Mouse (Mus musculus) lung, embryonic 16.5 days (tissue): ENCODE results near the gene Fam171a1. TPM values are rescaled to one million over a fixed set of nuclear protein-coding genes. Genes with fewer than 3 reads are reported as not detected.
"Not testable (repeated sequence)": the region's sequence is repeated elsewhere in the genome, so short reads cannot be mapped to it uniquely, and the experiment has no call there.

Experiments used
- ATAC-seq: fragments of 200-750 bp; cut with Nextera tagmentation; 2 replicates; pipeline ENCODE4 v1.8.0; 2017; ENCODE audit warnings: low read depth, mild to moderate bottlenecking, moderate library complexity
- H3K27ac ChIP-seq: fragments of 300-500 bp; sonication (generic); 2 replicates; pipeline ENCODE4 v1.5.1; 2014; ENCODE audit warnings: mild to moderate bottlenecking, control low read depth, low read length
- H3K27me3 ChIP-seq: fragments of 300-500 bp; sonication (generic); 2 replicates; pipeline ENCODE4 v1.6.1; 2014; ENCODE audit warnings: low read depth, low read length, mixed read lengths; ENCODE audit not compliant: control insufficient read depth, insufficient read depth
- H3K36me3 ChIP-seq: fragments of 300-500 bp; sonication (generic); 2 replicates; pipeline ENCODE4 v1.6.1; 2014; ENCODE audit warnings: low read length; ENCODE audit not compliant: control insufficient read depth, insufficient read depth
- H3K4me1 ChIP-seq: fragments of 300-500 bp; sonication (generic); replicated peaks from 2 replicates; pipeline ENCODE4 v1.6.1; 2014; ENCODE audit warnings: low read length, mixed read lengths; ENCODE audit not compliant: control insufficient read depth, insufficient read depth
- H3K4me2 ChIP-seq: fragments of 300-500 bp; sonication (generic); 2 replicates; pipeline ENCODE4 v1.6.1; 2014; ENCODE audit warnings: low read depth, low read length, control low read depth
- H3K4me3 ChIP-seq: fragments of 300-500 bp; sonication (generic); 2 replicates; pipeline ENCODE4 v1.5.1; 2014; ENCODE audit warnings: mild to moderate bottlenecking, low read length, control low read depth
- H3K9ac ChIP-seq: fragments of 300-500 bp; sonication (generic); 2 replicates; pipeline ENCODE4 v1.6.1; 2014; ENCODE audit warnings: low read length, control low read depth
- H3K9me3 ChIP-seq: fragments of 300-500 bp; sonication (generic); 2 replicates; pipeline ENCODE4 v1.6.1; 2016; ENCODE audit warnings: low read length; ENCODE audit not compliant: control insufficient read depth
- WGBS: fragments of 180-500 bp; shearing (Covaris S2); extraction: QIAGEN DNeasy Blood & Tissue Kit; methylation state at CpG from one replicate; pipeline ENCODE4 v1.1.7; 2014; 5-methylcytosine and 5-hydroxymethylcytosine counted together
- polyA plus RNA-seq: library from polyadenylated mRNA; unstranded; fragments of >200 nt; fragmentation: Nextera tagmentation; extraction: Ambion mirVana; gene quantifications from 2 replicates; pipeline ENCODE4 v1.2.1, GENCODE M21; 2015

Fam171a1 gene
- polyA plus RNA-seq, 1 experiment from 2014 or later: 54.6 TPM

DNA sequence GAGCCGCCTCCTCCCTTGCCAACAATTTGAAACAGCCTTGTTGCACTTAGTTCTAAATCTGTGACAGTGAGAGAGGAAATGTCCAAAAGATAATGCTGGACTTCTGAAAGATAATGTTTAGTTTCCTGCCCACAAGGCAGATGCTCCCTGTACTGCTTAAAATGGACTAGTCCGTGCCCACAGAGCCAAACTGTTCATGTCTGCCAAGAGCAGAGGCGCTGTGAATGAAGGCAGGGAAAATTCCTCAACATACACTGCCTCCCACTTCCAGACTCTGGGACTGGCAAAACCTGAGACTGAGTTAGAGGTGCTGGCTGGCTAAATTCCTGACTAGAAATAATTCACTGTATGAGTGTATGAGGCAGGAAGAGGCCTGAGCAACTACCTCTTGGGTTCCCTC, 58.6 kb downstream of the Fam171a1 start:
- ATAC-seq: peak; percentile 66
- Histone ChIP-seq H3K4me2 (no peak overlapping the region), H3K36me3 (no peaks in the 10 kb centered on the region), H3K4me1 (peaks cover 22% of the 10 kb centered on the region), H3K9ac (no peak overlapping the region), H3K9me3 (no peaks in the 10 kb centered on the region), H3K4me3 (no peak overlapping the region), H3K27me3 (no peaks in the 10 kb centered on the region), H3K27ac (peak overlapping the region; percentile 71)
- WGBS: 39% methylated on average over 3 of the region's 3 CpGs

DNA sequence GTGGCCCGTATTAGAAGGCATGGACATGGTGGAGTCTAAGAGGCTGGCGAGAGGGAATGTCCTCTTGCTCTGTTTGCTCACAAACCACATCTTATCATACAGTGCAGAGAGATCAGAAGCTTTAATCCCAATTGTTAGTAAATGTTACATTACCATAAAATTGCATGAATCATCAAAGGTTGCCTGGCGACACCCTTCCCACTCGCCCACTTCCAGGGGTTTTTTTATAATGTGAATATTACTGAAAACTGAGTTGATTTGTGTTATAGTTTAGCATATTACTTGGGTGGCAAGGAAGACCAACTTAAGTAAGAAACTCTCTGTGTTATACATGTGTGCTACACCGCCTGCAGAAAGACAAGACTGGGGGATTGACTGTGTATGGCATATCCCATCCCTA, 60.9 kb downstream of the Fam171a1 start:
- ATAC-seq: no peak
- H3K27ac ChIP-seq: no peak overlapping the region
- no peak overlapping the region for H3K4me3 ChIP-seq
- peaks cover 28% of the 10 kb centered on the region for H3K4me1 ChIP-seq
- H3K9me3 ChIP-seq: no peaks in the 10 kb centered on the region
- 69% methylated on average over 5 of the region's 5 CpGs for WGBS
- H3K9ac ChIP-seq: no peak overlapping the region
- no peak overlapping the region for H3K4me2 ChIP-seq
- H3K36me3 ChIP-seq: peaks cover 3% of the 10 kb centered on the region; the same call in 1 of the 2 replicates
- H3K27me3 ChIP-seq: no peaks in the 10 kb centered on the region

DNA sequence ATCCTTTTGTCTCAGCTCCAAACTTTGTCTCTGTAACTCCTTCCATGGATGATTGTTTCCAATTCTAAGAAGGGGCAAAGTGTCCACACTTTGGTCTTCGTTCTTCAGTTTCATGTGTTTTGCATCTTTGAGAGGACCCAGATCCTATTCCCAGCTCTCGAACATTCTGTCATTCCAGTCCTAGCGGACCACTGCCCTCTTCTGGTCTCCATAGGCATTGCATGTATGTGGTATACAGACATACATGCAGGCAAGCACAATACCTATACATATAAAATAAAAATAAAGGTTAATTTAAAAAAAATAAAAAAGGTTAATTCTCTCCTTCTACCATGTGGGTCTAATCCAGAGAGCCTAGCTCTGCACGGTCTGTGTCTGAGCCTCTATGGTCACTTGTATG, 62.0 kb downstream of the Fam171a1 start:
- H3K27me3 ChIP-seq, H3K9me3 ChIP-seq, H3K36me3 ChIP-seq, H3K4me2 ChIP-seq, ATAC-seq, H3K9ac ChIP-seq, H3K27ac ChIP-seq, H3K4me3 ChIP-seq: not testable (repeated sequence)
- H3K4me1 ChIP-seq: peaks cover 28% of the 10 kb centered on the region
- WGBS: 91% methylated on average over 4 of the region's 4 CpGs

DNA sequence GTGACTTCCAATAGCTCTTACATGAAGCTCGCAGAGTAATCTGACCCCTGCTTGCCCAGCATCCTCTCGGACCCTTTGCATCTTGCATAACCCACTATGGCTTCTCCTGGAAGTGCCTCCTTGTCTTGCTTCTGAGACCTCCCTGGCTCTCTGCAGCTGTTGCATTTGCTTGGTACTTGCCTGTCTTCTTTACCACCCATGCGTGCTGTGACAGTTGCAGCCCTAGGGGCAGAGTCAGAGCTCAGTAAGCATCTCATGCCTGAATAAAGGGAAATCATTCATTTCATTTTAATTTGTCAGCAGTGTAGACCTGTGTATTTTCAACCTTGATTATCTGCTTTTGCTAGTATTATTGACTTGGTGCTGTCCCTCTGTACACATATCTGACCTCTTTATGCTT, 62.7 kb downstream of the Fam171a1 start:
- WGBS: 80% methylated on average over 3 of the region's 3 CpGs
- Histone ChIP-seq H3K4me1 (peaks cover 25% of the 10 kb centered on the region), H3K27me3 (no peaks in the 10 kb centered on the region), H3K36me3 (peaks cover 3% of the 10 kb centered on the region; the same call in 1 of the 2 replicates), H3K9me3 (no peaks in the 10 kb centered on the region), H3K27ac (no peak overlapping the region), H3K4me3 (no peak overlapping the region), H3K4me2 (no peak overlapping the region), H3K9ac (no peak overlapping the region)
- ATAC-seq: no peak

DNA sequence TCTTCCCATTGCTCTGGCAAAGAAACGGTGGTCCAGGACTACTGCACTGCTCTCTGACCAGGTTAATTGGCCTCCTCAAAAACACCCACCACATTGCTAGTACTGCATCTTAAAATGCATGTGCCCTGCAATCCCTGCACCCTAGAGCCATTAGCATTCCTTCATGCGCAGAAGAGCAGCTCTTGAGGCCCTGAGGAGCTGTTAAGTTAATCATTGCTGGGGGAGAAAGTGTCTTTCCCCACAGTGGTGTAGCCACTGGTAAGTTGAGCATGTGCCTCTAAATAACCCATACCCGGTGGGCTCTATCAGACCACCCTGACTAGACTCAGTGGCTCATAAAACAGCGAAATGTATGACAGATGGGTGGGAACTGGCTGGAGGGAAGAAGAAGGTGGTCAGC, 66.5 kb downstream of the Fam171a1 start:
- peaks cover 3% of the 10 kb centered on the region; the same call in 1 of the 2 replicates for H3K36me3 ChIP-seq
- H3K9me3 ChIP-seq: no peaks in the 10 kb centered on the region
- H3K4me2 ChIP-seq: no peak overlapping the region
- no peak overlapping the region for H3K4me3 ChIP-seq
- 58% methylated on average over 4 of the region's 4 CpGs for WGBS
- H3K9ac ChIP-seq: no peak overlapping the region
- peaks cover 6% of the 10 kb centered on the region for H3K4me1 ChIP-seq
- H3K27ac ChIP-seq: peak overlapping the region; percentile 7; the same call in 1 of the 2 replicates
- peak; percentile 36; the same call in 1 of the 2 replicates for ATAC-seq
- no peaks in the 10 kb centered on the region for H3K27me3 ChIP-seq

DNA sequence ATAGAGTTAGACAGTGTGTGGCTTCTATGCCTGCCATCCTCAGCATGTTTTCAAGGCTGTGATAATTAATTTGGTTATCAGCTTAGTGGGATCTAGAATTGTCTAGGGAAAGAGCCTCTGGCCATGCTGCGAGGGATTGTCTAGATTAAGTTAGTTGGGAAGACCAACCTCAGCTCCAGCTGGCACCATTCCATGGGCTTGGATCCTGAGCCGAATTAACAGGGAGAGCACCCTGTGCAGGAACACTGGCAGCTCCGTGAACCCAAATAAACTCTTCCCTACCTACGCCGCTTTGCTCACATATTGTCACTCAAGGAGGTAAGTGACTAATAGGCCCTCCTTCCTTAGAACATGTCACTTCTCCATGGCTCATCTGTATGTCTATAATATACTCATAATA, 69.6 kb downstream of the Fam171a1 start:
- no peak overlapping the region for H3K4me3 ChIP-seq
- H3K27me3 ChIP-seq: no peaks in the 10 kb centered on the region
- peaks cover 8% of the 10 kb centered on the region; the same call in 1 of the 2 replicates for H3K36me3 ChIP-seq
- peaks cover 6% of the 10 kb centered on the region for H3K4me1 ChIP-seq
- no peak overlapping the region for H3K27ac ChIP-seq
- no peak overlapping the region for H3K9ac ChIP-seq
- H3K4me2 ChIP-seq: no peak overlapping the region
- H3K9me3 ChIP-seq: no peaks in the 10 kb centered on the region
- ATAC-seq: no peak
- WGBS: 87% methylated on average over 5 of the region's 5 CpGs

DNA sequence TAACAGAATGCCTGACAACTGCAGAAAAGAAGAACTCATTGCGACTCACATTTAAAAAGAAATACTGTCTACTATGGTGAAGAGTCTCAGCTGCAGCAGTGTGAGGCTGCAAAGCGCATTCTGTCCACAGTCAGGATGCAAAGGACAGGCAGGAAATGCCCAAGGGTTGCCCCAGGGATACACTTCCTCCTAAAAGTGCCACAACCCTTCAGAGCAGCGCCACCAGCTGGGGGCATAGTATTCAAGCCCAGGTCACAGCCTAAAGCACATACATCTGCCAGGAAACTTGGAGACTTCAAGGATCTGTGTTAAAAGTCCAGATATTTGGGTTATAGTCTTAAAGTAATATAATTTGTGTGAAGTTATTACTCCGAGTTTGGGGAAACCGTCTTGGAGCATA, 71.3 kb downstream of the Fam171a1 start:
- H3K9ac ChIP-seq: no peak overlapping the region
- 0 out of 2 replicates have a peak, but pooled peaks have one; percentile 34 for ATAC-seq
- no peak overlapping the region for H3K4me3 ChIP-seq
- no peaks in the 10 kb centered on the region for H3K9me3 ChIP-seq
- H3K27me3 ChIP-seq: no peaks in the 10 kb centered on the region
- no peak overlapping the region for H3K4me2 ChIP-seq
- WGBS: 78% methylated on average over 5 of the region's 5 CpGs
- H3K36me3 ChIP-seq: peaks cover 9% of the 10 kb centered on the region; the same call in 1 of the 2 replicates
- no peak overlapping the region for H3K27ac ChIP-seq
- no peaks in the 10 kb centered on the region; the same call in 1 of the 2 replicates for H3K4me1 ChIP-seq

DNA sequence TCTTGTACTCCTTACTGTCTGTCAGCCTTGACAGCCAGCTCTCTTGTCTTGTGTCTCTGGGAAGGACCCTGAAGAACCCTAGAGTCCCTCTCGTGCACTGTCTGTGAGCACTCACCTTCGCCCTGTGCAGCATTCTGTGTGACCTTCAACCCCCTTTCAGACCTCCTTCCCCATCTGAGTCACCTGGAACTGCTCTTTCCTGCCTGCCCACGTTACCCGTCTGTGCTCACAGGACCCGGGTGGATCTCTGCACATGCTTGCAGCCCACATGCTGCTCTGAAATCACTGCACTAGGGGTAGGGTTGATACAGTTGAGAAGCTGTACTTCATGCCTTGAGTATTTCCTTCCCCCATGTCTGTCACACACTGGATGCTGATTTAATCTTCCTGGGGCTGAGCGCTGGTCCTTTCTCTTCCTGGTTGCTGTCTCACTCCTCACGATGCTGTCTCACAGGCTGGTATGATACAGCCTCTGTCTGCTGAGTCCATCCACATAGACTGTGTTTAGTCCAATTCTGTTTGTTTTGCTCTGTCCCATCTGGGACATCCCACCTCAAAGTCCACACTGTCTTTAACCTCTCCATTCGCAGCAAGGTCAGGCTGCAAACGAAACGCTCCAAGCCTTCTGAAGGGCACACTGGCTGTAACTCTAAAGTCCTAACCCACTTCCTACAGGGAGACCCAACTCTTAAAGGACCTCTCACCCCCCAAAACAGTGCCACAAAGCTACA, 74.9 kb downstream of the Fam171a1 start:
- no peak overlapping the region for H3K4me2 ChIP-seq
- no peak overlapping the region for H3K27ac ChIP-seq
- no peak overlapping the region for H3K4me3 ChIP-seq
- WGBS: 78% methylated on average over 10 of the region's 10 CpGs
- H3K36me3 ChIP-seq: peaks cover 12% of the 10 kb centered on the region; the same call in 1 of the 2 replicates
- H3K9ac ChIP-seq: no peak overlapping the region
- no peaks in the 10 kb centered on the region for H3K9me3 ChIP-seq
- H3K27me3 ChIP-seq: no peaks in the 10 kb centered on the region
- no peak for ATAC-seq
- H3K4me1 ChIP-seq: no peaks in the 10 kb centered on the region

DNA sequence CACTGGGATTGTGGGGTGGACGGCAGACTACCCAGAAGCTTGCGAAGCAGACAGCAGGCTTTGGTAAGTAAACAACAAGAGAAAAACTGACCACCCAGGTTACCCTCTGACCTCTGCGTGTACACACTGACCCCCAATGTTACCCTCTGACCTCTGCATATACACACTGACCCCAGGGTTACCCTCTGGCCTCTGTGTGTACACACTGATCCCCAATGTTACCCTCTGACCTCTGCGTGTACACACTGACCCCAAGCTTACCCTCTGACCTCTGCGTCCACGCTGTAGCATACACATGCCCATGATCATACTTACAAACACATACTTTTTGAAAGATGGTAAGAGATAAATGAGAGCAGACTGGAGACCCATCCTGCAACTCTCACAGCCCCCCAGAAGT, 77.1 kb downstream of the Fam171a1 start:
- no peak for ATAC-seq
- WGBS: 71% methylated on average over 6 of the region's 6 CpGs
- H3K4me2 ChIP-seq: no peak overlapping the region

More for the DNA sequence above, 77.1 kb downstream of the Fam171a1 start:
- Histone ChIP-seq H3K4me1 (no peaks in the 10 kb centered on the region), H3K9me3 (no peaks in the 10 kb centered on the region), H3K9ac (no peak overlapping the region), H3K27me3 (no peaks in the 10 kb centered on the region), H3K27ac (no peak overlapping the region), H3K36me3 (peaks cover 12% of the 10 kb centered on the region; the same call in 1 of the 2 replicates), H3K4me3 (no peak overlapping the region)
